Mouse (Mus musculus) kidney, postnatal 4 days (tissue): ENCODE measurements around the gene Kcnh6.
A peak's percentile ranks its signal among the peaks of the same experiment; 100 is the strongest.

ENCODE experiments used
- DNase-seq, 2 experiments: peaks; one replicate each; pipeline ENCODE4 v3.0.0; 2021; ENCODE audit warnings: mixed read lengths in 2 of 2

The Kcnh6 gene

DNA sequence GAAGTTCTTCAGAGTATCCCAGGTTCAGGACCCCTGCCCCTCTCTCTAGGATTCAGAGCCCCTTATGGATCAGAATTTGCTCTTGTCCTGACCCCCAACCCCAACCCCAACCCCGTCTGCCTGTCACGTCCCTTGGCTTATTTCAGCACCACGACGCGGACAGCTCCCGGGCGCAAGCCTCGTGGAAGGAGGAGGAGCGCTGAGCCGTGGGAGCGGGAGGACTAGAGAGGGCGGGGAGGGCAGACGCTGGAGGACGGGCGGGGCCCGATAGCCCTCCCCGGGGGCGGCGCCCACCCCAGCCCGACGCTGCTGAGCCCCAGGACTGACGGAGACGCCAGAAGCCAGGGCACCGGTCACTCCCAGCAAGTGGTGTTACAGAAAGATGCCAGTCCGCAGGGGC lies at the start of gene Kcnh6:
Gene Kcnh6, plus strand, starts transcription at position 304 of the 400 bp plus-strand sequence.
- DNase-seq, result peak; percentile 92

DNA sequence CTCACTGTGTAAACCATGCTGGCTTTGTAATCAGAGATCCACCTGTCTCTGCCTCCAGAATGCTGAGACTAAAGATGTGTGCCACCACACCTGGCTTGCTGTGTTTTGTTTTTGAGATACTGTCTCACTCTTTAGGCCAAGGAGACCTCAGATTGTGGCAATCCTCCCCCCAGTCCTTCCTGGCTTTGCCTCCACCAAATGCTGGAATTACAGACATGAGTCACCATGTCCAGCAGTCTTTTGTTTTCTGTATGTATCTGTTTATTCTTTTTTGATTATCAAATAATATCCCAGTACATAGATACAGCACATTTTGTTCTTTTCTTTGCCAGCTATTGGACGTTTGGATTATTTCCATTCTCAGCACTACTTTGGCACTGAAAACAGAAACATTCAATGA lies 49.4 kb upstream of the Kcnh6 start:
- no peak for DNase-seq

GRCm38 (mm10) chr11:105959355-105959754 lies 48.6 kb upstream of the Kcnh6 start:
- peak; percentile 34 to 56 for DNase-seq

DNA sequence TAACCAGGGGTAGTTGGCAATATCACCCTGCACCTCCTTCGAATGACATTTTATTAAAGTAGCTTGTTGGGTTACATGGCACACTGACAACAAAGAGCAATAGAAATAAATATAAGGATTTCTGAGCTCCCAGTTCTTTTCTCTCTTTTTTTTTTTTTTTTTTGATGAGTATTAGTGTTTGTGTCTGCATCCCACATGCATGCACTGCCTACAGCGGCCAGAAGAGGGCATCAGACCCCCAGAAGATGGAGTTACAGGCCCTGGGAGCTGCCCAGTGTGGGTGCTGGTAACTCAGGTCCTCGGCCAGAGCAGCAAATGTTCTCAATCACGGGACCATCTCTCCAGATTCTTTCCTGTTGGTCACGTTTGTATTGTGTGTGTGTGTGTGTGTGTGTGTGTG lies 43.2 kb upstream of the Kcnh6 start:
- peak in 1 of 2 experiments; percentile 36 for DNase-seq

DNA sequence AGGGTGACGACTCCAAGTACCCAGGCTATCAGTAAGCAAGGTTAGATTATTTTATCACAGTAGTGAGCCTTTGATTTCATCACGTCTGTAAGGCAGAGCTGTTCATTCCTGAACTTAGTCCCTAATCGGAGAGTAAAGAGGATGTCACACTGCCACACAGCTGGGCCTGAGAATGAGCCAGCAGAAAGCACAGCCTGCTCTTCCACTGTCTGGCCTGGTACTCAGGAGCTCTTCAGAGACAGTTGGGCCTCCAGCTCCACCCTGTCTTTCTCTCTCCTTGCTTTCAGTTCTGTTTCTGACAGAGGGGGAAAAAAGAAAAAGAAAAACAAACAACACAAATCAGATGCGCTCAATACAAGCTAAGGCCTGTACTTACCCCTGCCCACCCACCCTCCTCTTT lies 41.6 kb upstream of the Kcnh6 start:
- no peak for DNase-seq

DNA sequence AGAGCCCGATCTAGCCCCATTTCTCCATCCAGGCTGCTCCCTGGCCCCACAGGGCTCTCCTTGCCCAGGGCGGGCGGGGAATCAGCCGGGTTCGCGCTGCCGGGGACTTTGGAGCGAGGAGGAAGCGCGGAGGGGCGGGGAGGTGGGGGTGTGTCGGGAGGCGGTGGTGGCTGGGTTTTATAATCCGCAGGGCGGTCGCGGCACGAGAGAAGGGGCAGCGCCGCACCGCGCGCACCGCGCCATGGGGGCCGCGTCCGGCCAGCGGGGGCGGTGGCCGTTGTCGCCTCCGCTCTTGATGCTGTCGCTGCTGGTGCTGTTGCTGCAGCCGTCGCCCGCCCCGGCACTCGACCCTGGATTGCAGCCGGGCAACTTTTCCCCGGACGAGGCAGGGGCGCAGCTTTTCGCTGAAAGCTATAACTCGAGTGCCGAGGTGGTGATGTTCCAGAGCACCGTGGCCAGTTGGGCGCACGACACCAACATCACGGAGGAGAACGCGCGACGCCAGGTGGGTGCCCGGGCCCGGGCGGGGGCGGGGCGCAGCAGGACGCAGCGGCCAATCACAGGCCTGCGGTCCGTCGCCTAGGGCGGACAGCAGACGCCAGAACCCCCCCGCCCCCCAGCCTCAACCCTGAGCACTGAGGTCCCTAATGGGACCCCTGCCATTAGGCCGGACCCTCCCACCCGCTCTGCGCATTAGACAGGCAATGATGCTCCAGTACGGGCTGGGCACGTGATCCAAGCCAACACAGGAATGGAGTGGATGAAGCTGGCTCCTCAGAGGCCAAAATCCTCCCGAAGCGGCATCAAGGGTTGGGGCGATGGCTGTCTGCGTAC lies 40.0 kb upstream of the Kcnh6 start, which contains the start of gene Ace:
Gene Ace, plus strand, starts transcription at position 205 of the 834 bp plus-strand sequence.
- peak; percentile 68 to 79 for DNase-seq

DNA sequence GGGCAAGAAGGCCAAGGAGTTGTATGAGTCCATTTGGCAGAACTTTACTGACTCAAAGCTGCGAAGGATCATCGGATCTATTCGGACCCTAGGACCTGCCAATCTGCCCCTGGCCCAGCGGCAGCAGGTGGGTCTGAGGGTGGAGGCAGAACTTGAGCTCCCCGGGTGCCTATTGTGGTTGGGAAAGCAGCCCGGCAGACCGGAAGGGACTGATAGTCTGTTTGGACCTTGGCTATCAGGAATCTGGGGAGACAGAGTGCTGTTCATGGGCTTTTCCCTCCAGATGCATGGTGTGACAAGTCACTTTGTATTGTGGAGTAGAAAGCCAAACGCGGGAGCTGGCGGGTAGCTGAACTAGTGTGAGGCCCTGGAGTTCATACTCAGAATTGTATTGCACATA lies 39.0 kb upstream of the Kcnh6 start:
- DNase-seq, result no peak

DNA sequence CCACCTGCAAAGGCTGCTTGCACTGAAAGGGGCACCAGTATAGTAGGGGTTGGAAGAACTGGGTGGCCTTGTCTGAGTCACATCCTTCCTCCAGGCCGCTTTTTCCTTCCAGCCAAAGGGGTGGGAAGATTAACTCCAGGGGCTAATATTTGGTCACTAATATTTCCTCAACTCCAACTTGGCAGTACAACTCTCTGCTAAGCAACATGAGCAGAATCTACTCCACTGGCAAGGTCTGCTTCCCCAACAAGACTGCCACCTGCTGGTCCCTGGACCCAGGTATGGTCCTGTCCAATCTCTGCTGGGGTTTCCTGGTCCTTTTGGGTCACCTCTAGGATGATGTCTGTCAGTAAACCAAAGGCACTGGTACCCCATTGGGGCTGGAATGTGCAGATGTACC lies 38.4 kb upstream of the Kcnh6 start:
- DNase-seq, result peak; percentile 80 to 81

GRCm38 (mm10) chr11:105974593-105974992 lies 33.3 kb upstream of the Kcnh6 start:
- no peak for DNase-seq

DNA sequence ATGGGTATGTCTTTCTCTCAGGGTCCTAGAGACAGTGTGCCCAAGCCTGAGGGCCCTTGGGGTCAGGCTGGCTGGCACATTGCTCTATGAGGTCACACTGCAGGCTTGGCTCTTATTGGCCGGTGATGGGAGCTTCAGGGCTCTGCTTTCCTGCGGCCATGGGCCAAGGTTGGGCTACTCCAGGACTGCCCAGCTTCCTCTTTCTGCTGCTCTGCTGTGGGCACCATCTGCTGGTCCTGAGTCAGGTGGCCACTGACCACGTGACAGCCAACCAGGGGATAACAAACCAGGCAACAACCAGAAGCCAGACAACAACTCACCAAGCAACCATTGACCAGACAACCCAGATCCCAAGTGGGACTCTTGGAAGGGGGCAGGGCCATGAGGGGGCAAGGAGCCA lies 32.9 kb upstream of the Kcnh6 start:
- DNase-seq, result peak in 1 of 2 experiments; percentile 21

DNA sequence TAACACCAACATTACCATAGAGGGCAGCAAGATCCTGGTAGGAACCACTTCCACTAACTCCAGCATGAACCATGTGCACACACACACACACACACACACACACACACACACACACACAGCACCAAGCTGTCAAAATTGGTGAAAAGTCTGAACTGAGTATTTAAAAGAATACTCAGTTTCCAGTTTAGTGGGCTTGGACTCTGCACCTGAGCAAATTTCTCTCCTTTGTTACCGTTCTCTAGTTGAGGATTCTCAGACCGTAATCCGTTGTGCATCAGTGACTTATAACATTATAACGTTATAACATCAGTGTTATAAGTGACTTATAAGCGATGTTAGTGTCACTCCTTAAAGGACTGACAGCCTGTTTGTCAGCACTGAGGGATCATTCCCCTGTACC lies 32.3 kb upstream of the Kcnh6 start:
- no peak for DNase-seq

- DNase-seq, result no peak
These were observed 29.7 kb upstream of the Kcnh6 start for GRCm38 (mm10) chr11:105978232-105978631.

GRCm38 (mm10) chr11:105978634-105979033 lies 29.3 kb upstream of the Kcnh6 start:
- no peak for DNase-seq

DNA sequence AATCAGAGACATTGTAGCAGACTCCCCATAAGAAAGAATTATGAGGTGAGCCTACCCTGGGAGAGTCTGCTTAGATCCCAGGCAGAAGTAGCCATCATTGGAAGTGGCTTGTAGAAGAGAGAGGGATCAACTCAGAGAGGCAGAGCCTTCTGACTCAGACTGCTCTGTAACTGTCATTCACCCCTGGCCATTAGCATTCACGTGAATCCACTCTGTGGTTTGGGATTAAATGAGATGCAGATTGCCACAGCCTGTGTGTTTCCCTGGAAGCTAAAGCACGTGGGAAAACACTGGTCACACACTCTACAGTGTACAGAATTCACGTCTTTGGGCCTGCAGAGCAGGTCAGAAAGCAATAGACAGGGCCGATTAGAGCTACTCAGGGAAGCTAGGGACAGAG lies 23.5 kb upstream of the Kcnh6 start:
- no peak for DNase-seq

DNA sequence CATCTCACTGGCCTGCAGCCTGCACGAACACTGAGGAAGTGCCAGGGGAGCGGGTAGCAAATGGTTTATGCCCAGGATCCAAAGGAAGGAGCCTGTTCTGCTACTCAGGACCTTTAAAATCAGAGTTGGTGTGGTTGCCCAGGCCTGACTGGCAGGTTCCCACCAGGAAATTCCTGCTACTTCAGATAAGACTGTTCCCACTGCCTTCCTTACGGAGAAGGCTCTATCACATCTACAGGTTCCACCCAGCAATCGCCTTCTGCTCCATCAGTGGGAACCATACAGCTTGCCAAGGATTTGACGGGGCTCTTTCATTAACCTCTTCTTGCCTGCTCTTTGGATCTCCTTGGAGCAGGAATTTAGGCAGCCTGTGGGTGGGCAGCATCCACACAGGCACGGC lies 20.5 kb upstream of the Kcnh6 start:
- no peak for DNase-seq

GRCm38 (mm10) chr11:105989446-105989845 lies 18.5 kb upstream of the Kcnh6 start:
- DNase-seq, result no peak

GRCm38 (mm10) chr11:105990231-105990630 lies 17.7 kb upstream of the Kcnh6 start:
- no peak for DNase-seq

DNA sequence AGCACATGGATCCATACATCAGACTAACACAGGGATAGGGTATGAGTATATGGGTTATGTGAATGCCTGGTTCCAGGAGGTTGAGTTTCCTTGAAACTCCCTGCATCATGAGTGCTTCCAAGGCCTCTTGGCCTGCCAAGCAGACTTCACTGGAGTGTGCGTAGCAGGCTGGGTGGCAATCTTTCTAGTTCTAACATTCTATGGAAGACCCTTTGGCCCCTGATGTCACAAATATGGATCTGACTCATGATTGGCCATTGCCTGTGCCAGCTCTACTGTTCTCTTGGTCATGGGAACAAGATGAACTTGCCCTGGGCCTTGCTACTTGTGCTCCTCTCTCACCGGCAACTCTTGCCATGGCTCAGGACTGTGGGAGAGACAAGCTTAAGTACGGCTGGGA lies 13.5 kb upstream of the Kcnh6 start, which contains the start of gene Ace3:
Gene Ace3, plus strand, starts transcription at position 301 of the 400 bp plus-strand sequence.
- no peak for DNase-seq

DNA sequence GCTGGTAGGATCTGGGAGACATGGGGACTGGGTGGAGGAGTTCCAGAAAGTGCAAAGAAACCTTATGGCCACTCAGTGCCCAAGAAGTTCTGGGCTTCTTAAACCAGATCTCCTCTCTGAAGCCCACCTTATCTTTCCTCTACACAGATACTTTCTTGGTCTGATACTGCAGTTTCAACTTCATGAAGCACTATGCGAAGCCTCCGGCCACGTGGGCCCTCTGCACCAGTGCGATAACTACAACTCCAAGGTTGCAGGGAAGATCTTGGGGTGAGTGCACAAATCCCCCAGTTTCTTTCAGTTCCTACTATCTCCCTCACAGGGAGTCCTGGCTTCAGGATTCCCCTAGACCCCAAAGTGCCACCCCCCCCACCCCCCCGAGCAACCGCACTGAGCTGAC lies 7.9 kb upstream of the Kcnh6 start:
- DNase-seq, result no peak

GRCm38 (mm10) chr11:106001718-106002117 lies 6.2 kb upstream of the Kcnh6 start:
- DNase-seq, result peak; percentile 15 to 32

GRCm38 (mm10) chr11:106004576-106004975 lies 3.3 kb upstream of the Kcnh6 start:
- DNase-seq, result peak in 1 of 2 experiments; percentile 43

DNA sequence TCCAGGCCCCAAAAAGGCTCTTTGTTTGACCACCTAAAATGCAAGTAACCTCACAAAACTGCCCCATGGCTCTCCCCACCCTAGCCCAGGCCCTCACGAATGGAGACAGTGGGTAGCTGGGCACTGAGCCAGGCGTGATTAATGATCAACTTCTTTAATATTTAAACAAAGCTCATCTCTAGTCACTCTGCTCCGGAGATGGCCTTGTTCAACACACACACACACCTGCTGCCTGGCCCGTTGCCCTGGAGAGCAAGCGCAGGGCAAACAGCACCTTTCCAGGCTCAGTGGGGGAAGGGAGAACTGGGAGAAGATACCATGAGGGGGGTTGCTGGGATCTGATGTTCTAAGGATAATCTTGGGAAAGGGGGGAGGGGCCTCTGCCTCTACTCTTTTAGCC lies 2.0 kb upstream of the Kcnh6 start:
- peak; percentile 62 to 75 for DNase-seq

DNA sequence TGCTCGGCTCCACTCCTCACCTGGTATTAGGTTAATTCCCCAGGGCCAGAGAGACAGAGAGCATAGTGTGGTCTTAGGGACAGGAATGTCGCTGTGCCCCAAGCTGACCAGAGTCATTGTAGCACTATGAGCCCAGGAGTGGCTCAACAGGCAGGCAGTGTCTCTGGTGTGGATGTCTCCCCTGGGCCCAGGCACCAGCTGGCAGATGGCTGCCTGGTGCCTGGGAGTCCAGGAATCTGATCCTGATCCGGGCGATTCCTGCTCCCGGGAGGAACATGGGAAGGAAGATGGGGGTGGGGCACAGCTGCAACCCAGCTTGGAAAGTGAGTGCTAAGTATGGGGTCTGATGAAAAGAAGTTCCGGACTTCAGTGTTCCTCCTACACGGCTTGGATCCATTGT lies 4.8 kb downstream of the Kcnh6 start:
- no peak for DNase-seq

- peak; percentile 39 to 47 for DNase-seq
These were observed 5.8 kb downstream of the Kcnh6 start for GRCm38 (mm10) chr11:106013556-106014225.
